ENCODE assay signal across 14 mouse cellular contexts in genomic region chr8:123747772-123748171, GRCm38 (mm10). TPM values are rescaled to one million over a fixed set of nuclear protein-coding genes. Genes with fewer than 3 reads are reported as not detected.
DNase-seq lines count a peak whose midpoint lies in the region; ATAC-seq and TF ChIP-seq lines count a peak whose summit lies in the region.
"Had no signal": no experiment of that assay in that cellular context is flagged by ENCODE, and none has a peak within 500 bp of the region (broad histone marks: within the 10 kb centered on the region; RNA-seq: fewer than 3 reads in every experiment).

No protein-coding gene starts in this region.

- peak; percentile 29 for DNase-seq in gastrocnemius, postnatal 14 days
- no peak for DNase-seq in gastrocnemius, adult 8-10 months (ENCODE audit: low spot score in 2 of 2)
- peak; percentile 79 for DNase-seq in liver, adult 2 months (ENCODE audit: extremely low read depth, low read depth, low spot score)
- peak; percentile 51 for DNase-seq in lung, postnatal 14 days
- DNase-seq in retina, embryonic 14.5 days (ENCODE audit: low spot score), result no peak
- no peak for DNase-seq in frontal cortex, postnatal 10 days (ENCODE audit: low spot score in 2 of 2)
- DNase-seq: adrenal gland, postnatal 36 days; cerebellum, adult 8-10 months; thymus, postnatal 36 days had no signal

- no peaks in the 10 kb centered on the region for H3K27me3 ChIP-seq in liver, adult 2 months (ENCODE audit: control insufficient read depth, insufficient read depth, low read length)
- peaks cover 11% of the 10 kb centered on the region for H3K27me3 ChIP-seq in liver, embryonic 12.5 days (replicated peaks)
- H3K27me3 ChIP-seq in heart, embryonic 14.5 days (ENCODE audit: control insufficient read depth, insufficient read depth, low read length), result no peaks in the 10 kb centered on the region
- H3K27me3 ChIP-seq: embryonic facial prominence, embryonic 12.5 days; midbrain, embryonic 12.5 days had no signal

- H3K79me2 ChIP-seq in liver, adult 2 months (ENCODE audit: control insufficient read depth, insufficient read depth, low read length), result peaks cover under 1% of the 10 kb centered on the region; the same call in 1 of the 2 replicates

- peak overlapping the region; percentile 56; the same call in 1 of the 2 replicates for H3K9ac ChIP-seq in liver, adult 2 months (ENCODE audit: low read depth, low read length)
- no peak overlapping the region for H3K9ac ChIP-seq in liver, embryonic 12.5 days
- H3K9ac ChIP-seq in heart, embryonic 14.5 days (ENCODE audit: low read length), result no peak overlapping the region
- H3K9ac ChIP-seq: embryonic facial prominence, embryonic 12.5 days; midbrain, embryonic 12.5 days had no signal

- H3K4me3 ChIP-seq in liver, adult 2 months (ENCODE audit: insufficient read depth, low read depth, low read length), result no peak overlapping the region
- H3K4me3 ChIP-seq in liver, embryonic 12.5 days, result no peak overlapping the region
- H3K4me3 ChIP-seq in heart, embryonic 14.5 days (ENCODE audit: control insufficient read depth in 1 of 2, insufficient read depth in 1 of 2, low read depth in 1 of 2, low read length in 2 of 2), result no peak overlapping the region
- H3K4me3 ChIP-seq: embryonic facial prominence, embryonic 12.5 days; midbrain, embryonic 12.5 days had no signal

- H3K9me3 ChIP-seq in liver, embryonic 12.5 days (replicated peaks), result no peaks in the 10 kb centered on the region
- H3K9me3 ChIP-seq in heart, embryonic 14.5 days (ENCODE audit: control insufficient read depth, low read length), result no peaks in the 10 kb centered on the region
- H3K9me3 ChIP-seq: embryonic facial prominence, embryonic 12.5 days; midbrain, embryonic 12.5 days had no signal

- peak overlapping the region; percentile 67 for H3K27ac ChIP-seq in liver, adult 2 months (replicated peaks; ENCODE audit: insufficient read depth, low read depth, low read length)
- H3K27ac ChIP-seq in liver, embryonic 12.5 days, result no peak overlapping the region
- H3K27ac ChIP-seq in heart, embryonic 14.5 days (replicated peaks in 1 of 2; ENCODE audit: control insufficient read depth in 1 of 2, insufficient read depth in 1 of 2, low read depth in 2 of 2, low read length in 2 of 2), result peak overlapping the region; percentile 27 to 54; a peak in 3 of 4 replicates
- H3K27ac ChIP-seq: embryonic facial prominence, embryonic 12.5 days; midbrain, embryonic 12.5 days had no signal

- no peak for TF ChIP-seq CTCF in liver, adult 2 months (IDR thresholded peaks at IDR 0.05; ENCODE audit: low read depth, low read length)

- 10% methylated on average over 5 of the region's 5 CpGs for WGBS in liver, adult 2 months
- WGBS in liver, embryonic 12.5 days (ENCODE audit: insufficient replicate concordance), result 57% methylated on average over 5 of the region's 5 CpGs
- WGBS in heart, embryonic 14.5 days, result 40% methylated on average over 5 of the region's 5 CpGs

- no peak for TF ChIP-seq POLR2A in liver, adult 2 months (IDR thresholded peaks at IDR 0.05; ENCODE audit: extremely low read depth, insufficient read depth, low read length)

- ATAC-seq in liver, embryonic 12.5 days, result no peak
- ATAC-seq in heart, embryonic 14.5 days (ENCODE audit: insufficient number of reproducible peaks, insufficient read depth, low FRiP score, low read depth), result peak; percentile 44; the same call in 1 of the 2 replicates
- ATAC-seq: inflammation-experienced regulatory T-cells, adult 6 months had no signal

- intact Hi-C loops in gastrocnemius, postnatal 14 days (cut with DNase I; ENCODE audit: low total_unique reads), result no loop called here

- no peaks in the 10 kb centered on the region for H3K36me3 ChIP-seq in liver, adult 2 months (ENCODE audit: control insufficient read depth, insufficient read depth, low read length)
- H3K36me3 ChIP-seq in liver, embryonic 12.5 days, result no peaks in the 10 kb centered on the region
- no peaks in the 10 kb centered on the region for H3K36me3 ChIP-seq in heart, embryonic 14.5 days (ENCODE audit: control insufficient read depth, insufficient read depth, low read length)
- H3K36me3 ChIP-seq: embryonic facial prominence, embryonic 12.5 days; midbrain, embryonic 12.5 days had no signal

- peaks cover 26% of the 10 kb centered on the region for H3K4me1 ChIP-seq in liver, adult 2 months (ENCODE audit: control insufficient read depth, insufficient read depth, low read length)
- H3K4me1 ChIP-seq in liver, embryonic 12.5 days, result peaks cover 13% of the 10 kb centered on the region
- H3K4me1 ChIP-seq in heart, embryonic 14.5 days (ENCODE audit: control insufficient read depth in 2 of 2, insufficient read depth in 2 of 2, low read length in 2 of 2), result peaks cover 10 to 12% of the 10 kb centered on the region in 2 experiments

- H3K4me2 ChIP-seq in liver, embryonic 12.5 days, result no peak overlapping the region
- no peak overlapping the region for H3K4me2 ChIP-seq in heart, embryonic 14.5 days (ENCODE audit: low read length)
- H3K4me2 ChIP-seq: embryonic facial prominence, embryonic 12.5 days; midbrain, embryonic 12.5 days had no signal

RNA-seq across cellular contexts. Expression of gene Rab4a, which starts 58.0 kb away (rescaled TPM):
- total RNA-seq in gastrocnemius, postnatal 14 days (2021), result 10 to 100 TPM; 13.3 to 14.4 TPM
- 10 to 100 TPM; 13.3 to 17.1 (median 15.3) TPM for total RNA-seq in gastrocnemius, adult 8-10 months (2022)
- 15.4 and 15.7 TPM in 2 replicates for total RNA-seq in liver, adult 2 months (2014; rRNA removed)
- polyA plus RNA-seq in liver, adult 2 months (2012; rRNA removed), result 24.4 and 24.6 TPM in 2 replicates
- polyA plus RNA-seq in liver, embryonic 12.5 days (2016; fragmentation: Nextera tagmentation; extraction: Ambion mirVana), result 36.3 and 38.3 TPM in 2 replicates
- 31.7 and 34.7 TPM in 2 replicates for polyA plus RNA-seq in heart, embryonic 14.5 days (2014; fragmentation: Nextera tagmentation; extraction: Ambion mirVana)

Comparison
In these comparisons a context has a peak if more than half of its experiments do, and no peak if none do; other contexts are left out.
1. DNase-seq: peak in gastrocnemius, postnatal 14 days (single experiment), liver, adult 2 months (single experiment) and lung, postnatal 14 days (single experiment); none in gastrocnemius, adult 8-10 months (0 of 2), retina, embryonic 14.5 days (single experiment) and frontal cortex, postnatal 10 days (0 of 2).